Mouse (Mus musculus): Measurements from ENCODE around the gene Gm4869.

DNA sequence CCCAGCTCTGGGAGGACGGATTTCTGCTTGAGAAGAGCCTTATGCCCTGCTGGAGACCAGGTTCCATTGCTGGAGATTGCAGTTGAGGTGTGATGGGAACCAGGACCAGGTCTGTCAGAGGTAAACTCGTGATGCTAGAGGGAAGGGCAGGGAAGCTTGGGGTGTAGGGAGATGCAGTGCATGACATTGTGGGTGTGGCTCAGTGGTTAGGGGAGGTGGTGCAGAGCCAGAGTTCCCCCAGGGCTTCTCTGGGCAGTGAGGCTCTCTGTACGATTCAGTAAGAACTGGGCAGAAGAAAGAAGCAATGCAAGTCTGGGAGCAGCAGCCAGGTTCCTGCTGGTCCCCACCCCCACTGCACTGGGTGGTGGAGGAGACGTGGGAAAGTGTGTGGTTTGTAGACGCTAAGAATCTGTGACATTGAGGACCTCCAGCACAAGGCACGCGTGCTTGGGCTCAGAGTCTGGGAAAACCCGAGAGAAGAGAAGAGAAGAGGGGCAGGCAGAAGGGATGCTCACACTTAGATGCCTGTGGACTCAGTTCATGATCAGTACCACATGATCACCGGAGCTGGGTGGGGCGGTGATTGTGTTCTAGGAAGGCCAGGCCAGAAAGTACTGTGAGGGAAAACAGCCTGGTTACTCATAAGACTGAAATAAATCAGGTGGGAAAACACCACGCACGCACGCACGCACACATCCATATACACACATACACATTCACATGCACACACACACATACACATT lies 62.2 kb downstream of the Gm4869 start:
- TF ChIP-seq CTCF (IDR thresholded peaks at IDR 0.05; ENCODE audit: control insufficient read depth, insufficient read depth, insufficient replicate concordance, low read depth, low read length): no peak
- TF ChIP-seq POLR2A (IDR thresholded peaks at IDR 0.05; ENCODE audit: control insufficient read depth, low read depth, low read length): no peak
